ENCODE assay signal across 8 mouse cellular contexts in genomic region chr6:85513531-85513910, GRCm38 (mm10). TPM values are rescaled to one million over a fixed set of nuclear protein-coding genes. Genes with fewer than 3 reads are reported as not detected.
DNase-seq lines count a peak whose midpoint lies in the region; ATAC-seq and TF ChIP-seq lines count a peak whose summit lies in the region.

Gene Egr4, minus strand, starts transcription at chr6:85513589.

- H3K9me3 ChIP-seq in embryonic facial prominence, embryonic 11.5 days (replicated peaks; ENCODE audit: control insufficient read depth, low read length): no peaks in the 10 kb centered on the region
- no peaks in the 10 kb centered on the region for H3K9me3 ChIP-seq in hindbrain, embryonic 13.5 days
- no peaks in the 10 kb centered on the region for H3K9me3 ChIP-seq in midbrain, embryonic 15.5 days

- intact Hi-C loops in gastrocnemius, adult 2 months (cut with DNase I): no loop called here
- intact Hi-C loops in left cerebral cortex, postnatal 36 days (cut with DNase I): loop anchor here (2.0 to 5.0 kb wide), 2 partner anchors 41 to 75 kb away; no protein-coding TSS in a partner anchor

- H3K4me2 ChIP-seq in embryonic facial prominence, embryonic 11.5 days (ENCODE audit: low read depth, low read length): peak within 1 kb of the TSS; percentile 76
- peak within 1 kb of the TSS; percentile 85 for H3K4me2 ChIP-seq in hindbrain, embryonic 13.5 days
- peak within 1 kb of the TSS; percentile 94 for H3K4me2 ChIP-seq in midbrain, embryonic 15.5 days

- peaks cover 51% of the 10 kb centered on the region for H3K27me3 ChIP-seq in embryonic facial prominence, embryonic 11.5 days (ENCODE audit: control insufficient read depth, insufficient read depth, low read length)
- H3K27me3 ChIP-seq in hindbrain, embryonic 13.5 days: peaks cover 88% of the 10 kb centered on the region
- peaks cover 60% of the 10 kb centered on the region for H3K27me3 ChIP-seq in midbrain, embryonic 15.5 days (replicated peaks)

- DNase-seq in gastrocnemius, adult 2 months: peak; percentile 29
- DNase-seq in gastrocnemius, postnatal 25 days: no peak
- peak; percentile 8 for DNase-seq in adrenal gland, adult 8-10 months
- DNase-seq in embryonic facial prominence, embryonic 11.5 days (ENCODE audit: low spot score): peak; percentile 67
- peak; percentile 89 to 94 for DNase-seq in left cerebral cortex, postnatal 36 days (ENCODE audit: low spot score in 2 of 2)
- DNase-seq in telencephalon, adult 2 months (ENCODE audit: low read depth, low spot score): peak; percentile 92

- H3K4me1 ChIP-seq in embryonic facial prominence, embryonic 11.5 days (ENCODE audit: control insufficient read depth, insufficient read depth, low read length): peaks cover 4% of the 10 kb centered on the region
- H3K4me1 ChIP-seq in hindbrain, embryonic 13.5 days (replicated peaks): peaks cover 37% of the 10 kb centered on the region
- H3K4me1 ChIP-seq in midbrain, embryonic 15.5 days: peaks cover 39% of the 10 kb centered on the region

- no peak for TF ChIP-seq CTCF in gastrocnemius, adult 2 months (IDR thresholded peaks at IDR 0.05)

- H3K36me3 ChIP-seq in embryonic facial prominence, embryonic 11.5 days (replicated peaks; ENCODE audit: control insufficient read depth, insufficient read depth, low read depth, low read length): no peaks in the 10 kb centered on the region
- H3K36me3 ChIP-seq in hindbrain, embryonic 13.5 days: no peaks in the 10 kb centered on the region
- H3K36me3 ChIP-seq in midbrain, embryonic 15.5 days (replicated peaks): no peaks in the 10 kb centered on the region

- H3K9ac ChIP-seq in embryonic facial prominence, embryonic 11.5 days (replicated peaks; ENCODE audit: low read length): no peak within 1 kb of the TSS
- peak within 1 kb of the TSS; percentile 49 for H3K9ac ChIP-seq in hindbrain, embryonic 13.5 days
- H3K9ac ChIP-seq in midbrain, embryonic 15.5 days: peak within 1 kb of the TSS; percentile 34

- peak within 1 kb of the TSS; percentile 63 for H3K4me3 ChIP-seq in gastrocnemius, adult 2 months
- H3K4me3 ChIP-seq in embryonic facial prominence, embryonic 11.5 days (ENCODE audit: low read depth, low read length): peak within 1 kb of the TSS; percentile 36
- H3K4me3 ChIP-seq in hindbrain, embryonic 13.5 days: peak within 1 kb of the TSS; percentile 47
- H3K4me3 ChIP-seq in midbrain, embryonic 15.5 days: peak within 1 kb of the TSS; percentile 48

- WGBS in embryonic facial prominence, embryonic 11.5 days: 1% methylated on average over 38 of the region's 38 CpGs
- under 1% methylated on average over 37 of the region's 38 CpGs for WGBS in hindbrain, embryonic 13.5 days
- under 1% methylated on average over 38 of the region's 38 CpGs for WGBS in midbrain, embryonic 15.5 days

- no peak within 1 kb of the TSS for H3K27ac ChIP-seq in gastrocnemius, adult 2 months
- H3K27ac ChIP-seq in embryonic facial prominence, embryonic 11.5 days (replicated peaks; ENCODE audit: low read depth, low read length): no peak within 1 kb of the TSS
- no peak within 1 kb of the TSS for H3K27ac ChIP-seq in hindbrain, embryonic 13.5 days
- no peak within 1 kb of the TSS for H3K27ac ChIP-seq in midbrain, embryonic 15.5 days

- no peak; the same call in 1 of the 2 replicates for ATAC-seq in embryonic facial prominence, embryonic 11.5 days (replicated peaks; ENCODE audit: insufficient number of reproducible peaks, low FRiP score, low TSS enrichment, low read depth)
- ATAC-seq in hindbrain, embryonic 13.5 days (ENCODE audit: low FRiP score): peak; percentile 74
- peak; percentile 67 for ATAC-seq in midbrain, embryonic 15.5 days (replicated peaks)

RNA-seq across cellular contexts. Expression of gene Egr4, which starts in this region (rescaled TPM):
- total RNA-seq in gastrocnemius, adult 2 months (2021): not detected
- total RNA-seq in gastrocnemius, postnatal 25 days (2021): not detected
- total RNA-seq in adrenal gland, adult 8-10 months (2022): not detected
- polyA plus RNA-seq in embryonic facial prominence, embryonic 11.5 days (2014; fragmentation: Nextera tagmentation; extraction: Ambion mirVana): not detected in 2 replicates
- not detected in 2 replicates for polyA plus RNA-seq in hindbrain, embryonic 13.5 days (2015; fragmentation: Nextera tagmentation; extraction: Ambion mirVana)
- total RNA-seq in left cerebral cortex, postnatal 36 days (2021): 10 to 100 TPM; 37.5 to 60.8 TPM
- not detected in 2 replicates for polyA plus RNA-seq in midbrain, embryonic 15.5 days (2015; fragmentation: Nextera tagmentation; extraction: Ambion mirVana)

Comparison
In these comparisons a context has a peak if more than half of its experiments do, and no peak if none do; other contexts are left out.
1. RNA of gene Egr4 (total RNA-seq): 37.5 to 60.8 TPM in left cerebral cortex, postnatal 36 days; not detected in gastrocnemius, adult 2 months, not detected in gastrocnemius, postnatal 25 days and not detected in adrenal gland, adult 8-10 months; every median in the first group is over 10 times any median in the second.
2. Peak in DNase-seq and H3K4me3 ChIP-seq in gastrocnemius, adult 2 months; RNA of the gene not detected or under 1 TPM.
3. Peak in DNase-seq in adrenal gland, adult 8-10 months; RNA of the gene not detected or under 1 TPM.
4. Peak in DNase-seq, H3K4me3 ChIP-seq and H3K4me2 ChIP-seq in embryonic facial prominence, embryonic 11.5 days; RNA of the gene not detected or under 1 TPM.
5. Peak in ATAC-seq, H3K4me3 ChIP-seq, H3K9ac ChIP-seq and H3K4me2 ChIP-seq in hindbrain, embryonic 13.5 days; RNA of the gene not detected or under 1 TPM.
6. Peak in ATAC-seq, H3K4me3 ChIP-seq, H3K9ac ChIP-seq and H3K4me2 ChIP-seq in midbrain, embryonic 15.5 days; RNA of the gene not detected or under 1 TPM.
7. Peak in every context shown above with its lines, with median percentiles within 50 percentile points of each other: H3K4me3 ChIP-seq and H3K4me2 ChIP-seq.